Mouse (Mus musculus) ovary, adult 18-20 months (tissue): ENCODE measurements around the gene Has3.
"Not testable (repeated sequence)": the region's sequence is repeated elsewhere in the genome, so short reads cannot be mapped to it uniquely, and the experiment has no call there.

Source experiments
- DNase-seq: peaks from one replicate; pipeline ENCODE4 v3.0.0; 2022; ENCODE audit warnings: low spot score, mixed read lengths

Has3 gene

DNA sequence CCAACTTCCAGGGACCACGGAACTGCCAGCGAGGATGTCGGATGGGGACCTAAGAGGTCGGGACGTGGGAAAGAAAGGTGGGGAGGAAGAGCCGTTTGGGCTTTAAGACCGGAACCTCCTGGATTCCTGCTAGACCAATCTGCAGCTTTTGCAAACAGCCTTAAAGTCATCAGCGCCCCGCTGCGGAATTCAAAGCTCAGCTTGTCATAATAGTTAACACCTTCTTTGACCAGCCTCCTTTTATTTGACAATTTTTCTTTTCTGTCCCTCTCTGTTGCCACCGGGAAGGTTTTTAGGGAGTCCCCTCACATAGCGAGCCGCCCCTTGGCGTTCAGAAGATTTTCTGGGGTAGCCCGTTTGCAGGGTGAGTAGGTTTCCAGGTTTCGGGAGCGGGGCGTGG, at the start of gene Has3:
Gene Has3, plus strand, starts transcription at position 192 of the 400 bp plus-strand sequence.
- DNase-seq = no peak

DNA sequence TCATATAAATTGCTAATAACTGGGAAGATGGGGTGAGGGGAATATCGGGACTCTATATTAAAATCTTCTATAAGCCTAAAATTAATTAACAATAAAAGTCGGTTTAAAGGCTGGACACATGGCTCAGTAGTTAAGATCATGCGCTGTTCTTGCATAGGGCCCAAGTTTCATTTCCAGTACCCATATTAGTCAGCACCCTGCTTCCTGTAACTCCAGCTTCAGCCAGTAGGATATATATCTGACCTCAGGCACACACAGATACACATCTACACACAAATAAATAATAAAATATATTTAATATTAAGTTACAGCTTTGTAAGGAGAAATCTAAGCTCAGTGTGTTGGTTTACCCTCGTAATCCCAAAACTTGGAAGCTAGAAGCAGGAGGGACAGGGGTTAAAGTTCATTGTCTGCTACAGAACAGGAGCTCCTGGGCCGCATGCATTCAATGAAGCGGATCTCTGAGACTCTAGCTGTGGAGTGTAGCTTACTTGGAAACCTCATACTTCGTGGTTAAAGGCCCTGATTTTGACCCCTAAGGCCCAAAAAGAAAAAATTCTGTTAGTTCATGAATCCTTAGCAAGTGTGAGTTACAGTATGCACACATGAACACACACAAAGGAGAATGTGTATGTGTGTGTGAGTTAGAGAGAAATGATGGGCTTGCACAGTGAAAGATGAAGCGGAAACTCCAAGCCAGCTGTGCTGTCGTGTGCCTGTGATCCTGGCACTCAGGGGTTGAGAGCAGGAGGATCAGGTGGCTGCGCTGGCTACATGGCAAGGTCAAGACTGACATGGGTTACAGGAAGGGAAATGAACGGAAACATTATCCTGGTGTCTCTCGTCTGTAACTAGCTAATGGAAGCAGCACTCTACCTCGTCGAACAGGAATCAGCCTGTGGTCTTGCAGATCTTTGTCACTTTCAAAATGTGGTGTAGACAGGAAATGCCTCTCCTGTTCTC, 49.2 kb upstream of the Has3 start:
- no peak for DNase-seq

- no peak for DNase-seq
These were observed 41.1 kb upstream of the Has3 start for GRCm38 (mm10) chr8:106828921-106829320.

- DNase-seq = no peak
These were observed 40.5 kb upstream of the Has3 start for GRCm38 (mm10) chr8:106829526-106830045.

- DNase-seq = no peak
These were observed 35.1 kb upstream of the Has3 start for GRCm38 (mm10) chr8:106834899-106835298.

- no peak for DNase-seq
These were observed 33.5 kb upstream of the Has3 start for GRCm38 (mm10) chr8:106836525-106836924.

DNA sequence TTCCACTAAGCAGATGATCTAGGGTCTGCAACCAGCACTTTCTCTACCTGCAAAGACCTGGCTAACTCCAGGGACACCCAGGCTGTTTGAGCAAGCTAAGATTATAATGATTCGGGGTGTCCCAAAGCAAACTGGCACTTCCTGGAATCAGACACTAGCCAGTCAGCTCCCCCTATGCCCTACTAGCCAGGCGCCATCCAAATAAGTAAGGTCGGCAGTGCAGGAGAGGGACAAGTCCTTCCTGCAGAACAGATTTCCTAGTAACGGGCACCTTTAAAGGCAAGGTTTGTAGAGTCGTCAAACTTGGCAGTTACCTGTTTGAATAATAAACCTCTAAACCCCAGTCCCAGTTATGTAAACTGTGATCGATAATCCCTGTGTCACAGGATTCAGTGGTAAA, 31.2 kb upstream of the Has3 start:
- DNase-seq = no peak

- no peak for DNase-seq
These were observed 30.6 kb upstream of the Has3 start for GRCm38 (mm10) chr8:106839209-106840001.

DNA sequence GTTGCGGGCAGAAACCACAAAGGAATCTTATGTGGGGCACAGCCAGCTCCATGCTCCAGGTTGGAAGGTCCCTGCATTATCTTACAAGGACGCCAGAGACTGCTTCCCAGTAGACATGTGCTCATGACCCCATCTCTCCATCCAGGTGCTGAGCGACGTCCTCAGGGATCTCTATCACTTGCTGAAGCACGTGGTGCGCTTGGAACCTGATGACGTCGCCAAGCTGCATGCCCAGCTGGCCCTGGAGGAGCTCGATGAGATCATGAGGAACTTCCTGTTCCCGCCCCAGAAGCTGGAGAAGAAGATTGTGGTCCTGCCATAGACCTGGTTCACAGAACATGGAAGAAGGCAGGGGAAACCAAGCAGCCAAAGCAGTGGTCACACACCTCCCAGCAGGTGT, 20.0 kb upstream of the Has3 start:
- no peak for DNase-seq

- DNase-seq = no peak
These were observed 15.4 kb upstream of the Has3 start for GRCm38 (mm10) chr8:106854534-106855241.

DNA sequence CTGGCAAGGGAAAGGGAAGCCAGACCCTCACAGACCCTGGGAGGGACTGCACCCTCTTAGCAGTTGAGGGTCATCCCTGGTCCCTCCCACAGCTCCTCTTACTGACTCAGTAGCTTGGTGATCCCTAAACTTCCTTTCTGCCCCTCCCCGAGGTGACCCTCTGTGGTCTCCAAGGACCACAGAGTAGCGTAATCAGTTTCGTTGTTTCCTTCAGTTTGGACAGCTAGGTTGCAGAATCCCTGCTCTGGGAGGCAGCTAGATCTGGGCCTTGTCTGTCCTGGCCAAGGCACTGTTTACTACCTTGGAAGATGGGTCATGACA, 14.8 kb upstream of the Has3 start:
- DNase-seq = no peak

- DNase-seq = no peak
These were observed 7.2 kb upstream of the Has3 start for GRCm38 (mm10) chr8:106862845-106863244.

DNA sequence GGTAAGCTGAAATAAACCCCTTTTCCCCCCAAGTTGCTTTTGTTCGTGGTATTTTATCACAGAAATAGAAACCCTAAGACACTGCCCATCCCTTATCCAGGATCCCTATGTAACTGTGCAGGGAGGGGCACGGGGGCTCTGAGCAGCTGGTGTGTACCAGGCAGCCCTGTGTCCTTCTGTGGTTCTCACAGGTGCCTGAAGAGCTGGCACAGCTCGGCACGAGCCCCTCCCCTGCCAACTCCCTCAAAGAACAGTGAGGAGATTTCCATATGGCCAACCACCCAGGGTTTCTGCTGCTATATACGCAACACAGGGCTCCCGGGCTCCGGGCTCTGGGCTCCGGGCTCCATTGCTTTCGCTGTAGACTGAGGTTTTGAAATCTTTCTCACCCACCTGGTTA, 4.7 kb upstream of the Has3 start:
- no peak for DNase-seq

DNA sequence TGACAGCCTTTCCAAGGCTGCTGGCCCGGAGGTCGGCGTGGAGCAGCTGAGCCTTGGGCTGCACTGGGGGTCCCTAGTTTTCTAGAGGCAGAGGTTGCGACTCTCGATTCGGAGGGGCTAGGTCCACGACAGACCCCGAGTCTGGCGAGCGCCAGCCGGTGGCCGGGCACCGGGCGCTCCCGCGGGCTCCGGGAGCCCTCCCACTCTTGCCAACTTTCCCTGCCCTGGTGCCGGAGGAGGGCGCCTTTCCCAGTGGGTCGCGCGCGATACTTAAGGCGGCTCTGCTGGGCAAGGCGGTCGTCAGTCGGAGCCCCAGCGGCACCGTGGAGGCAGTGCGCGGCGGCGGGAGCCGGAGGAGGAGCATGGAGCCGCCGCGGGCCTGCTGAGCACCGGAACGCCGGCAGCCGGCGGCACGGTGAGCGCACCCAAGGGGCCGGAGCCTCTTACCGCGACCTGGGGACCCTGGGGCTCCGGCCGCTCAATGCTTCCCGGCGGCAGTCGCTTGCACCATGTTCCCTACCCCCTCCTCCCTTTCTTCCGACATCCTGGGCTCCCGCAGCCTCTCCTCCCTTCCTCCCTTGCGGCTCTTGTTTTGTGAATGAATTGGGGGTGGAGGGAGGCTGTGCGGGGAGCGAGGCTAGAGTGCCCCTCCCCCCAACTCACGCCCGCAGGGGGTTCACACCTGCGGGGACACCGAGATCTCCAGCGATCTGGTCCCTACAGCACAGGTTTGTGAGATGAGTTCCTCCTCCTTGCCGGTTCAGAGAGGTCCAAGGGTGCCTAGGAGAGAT, 690 bp downstream of the Has3 start:
- DNase-seq = peak; percentile 44

DNA sequence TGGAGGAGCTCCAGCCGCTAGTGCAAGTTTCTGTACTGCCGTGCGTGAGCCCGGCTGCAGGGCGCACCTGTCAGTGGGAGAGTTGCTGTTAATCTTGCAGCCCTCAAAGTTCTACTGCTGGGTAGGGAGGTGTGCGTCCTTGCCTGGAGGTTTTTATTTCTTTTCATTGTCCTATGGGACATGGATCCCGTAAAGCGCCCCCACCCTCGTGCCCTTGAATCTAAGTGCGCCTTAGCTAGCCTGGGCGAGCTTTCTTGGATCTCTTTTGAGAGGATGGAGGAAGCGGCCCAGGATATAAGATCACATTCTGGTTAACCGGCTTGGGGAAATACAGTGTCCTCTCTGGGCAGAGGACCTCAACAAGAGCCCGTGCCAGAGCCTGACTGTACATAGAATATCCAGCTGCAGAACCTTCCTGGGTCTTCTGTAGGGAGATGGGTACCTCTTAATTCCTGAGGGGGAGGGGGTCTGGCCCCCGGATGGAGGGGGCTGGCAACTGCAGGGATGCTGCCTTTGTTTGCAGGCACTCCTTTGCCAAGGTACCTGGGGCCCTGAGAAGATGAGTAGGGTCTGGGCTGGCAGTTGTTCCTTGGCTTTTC, 1.4 kb downstream of the Has3 start:
- DNase-seq = no peak

DNA sequence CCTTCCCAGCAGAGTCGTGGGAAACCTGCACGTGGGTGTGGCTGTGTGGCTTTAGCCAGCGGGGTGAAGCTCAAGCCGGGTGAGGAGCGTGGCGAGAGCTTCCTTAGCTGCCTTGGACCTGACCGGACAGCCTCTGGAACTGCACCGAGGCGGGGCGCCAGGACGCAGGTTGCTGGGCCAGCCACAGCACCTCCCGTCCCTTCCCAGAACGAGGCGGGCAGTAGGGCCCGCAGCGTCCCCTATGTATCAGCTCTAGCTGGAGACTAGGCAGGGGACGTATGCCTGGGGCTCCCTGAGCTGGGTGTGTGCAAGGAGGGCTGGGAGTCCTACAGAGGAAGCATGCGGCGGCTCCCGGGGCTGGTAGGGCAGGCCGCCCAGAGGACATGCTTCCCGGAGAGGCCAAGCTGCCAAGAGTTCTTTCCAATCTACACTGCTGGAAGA, 1.9 kb downstream of the Has3 start:
- DNase-seq = peak; percentile 32

DNA sequence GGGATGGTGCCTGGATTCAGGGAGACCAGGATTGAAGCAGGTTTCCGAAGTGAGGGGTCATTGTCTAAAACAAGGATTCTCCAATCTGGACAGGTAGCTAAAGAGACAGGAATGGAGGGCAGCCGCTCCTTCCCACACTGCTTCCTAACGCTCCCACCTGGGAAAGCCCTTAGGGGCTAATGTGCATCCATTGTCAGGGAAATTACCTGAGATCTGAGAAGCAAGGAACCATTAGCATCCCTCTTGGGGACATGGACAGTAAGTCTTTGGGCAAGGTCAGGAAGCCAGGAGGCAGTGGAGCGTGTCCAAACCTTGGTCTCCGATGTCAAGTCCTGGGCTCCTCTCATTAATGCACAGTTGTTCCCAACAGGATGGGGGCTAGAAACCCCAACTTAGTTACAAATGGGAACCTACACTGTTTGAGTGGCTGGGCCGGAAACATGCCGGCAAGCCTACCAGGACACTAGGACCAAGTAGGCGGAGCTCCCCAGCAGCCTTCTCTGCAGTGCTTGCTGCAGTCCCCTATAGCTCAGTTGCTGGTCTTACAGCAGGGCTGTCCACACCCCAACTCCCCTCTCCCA, 2.5 kb downstream of the Has3 start:
- DNase-seq = no peak

DNA sequence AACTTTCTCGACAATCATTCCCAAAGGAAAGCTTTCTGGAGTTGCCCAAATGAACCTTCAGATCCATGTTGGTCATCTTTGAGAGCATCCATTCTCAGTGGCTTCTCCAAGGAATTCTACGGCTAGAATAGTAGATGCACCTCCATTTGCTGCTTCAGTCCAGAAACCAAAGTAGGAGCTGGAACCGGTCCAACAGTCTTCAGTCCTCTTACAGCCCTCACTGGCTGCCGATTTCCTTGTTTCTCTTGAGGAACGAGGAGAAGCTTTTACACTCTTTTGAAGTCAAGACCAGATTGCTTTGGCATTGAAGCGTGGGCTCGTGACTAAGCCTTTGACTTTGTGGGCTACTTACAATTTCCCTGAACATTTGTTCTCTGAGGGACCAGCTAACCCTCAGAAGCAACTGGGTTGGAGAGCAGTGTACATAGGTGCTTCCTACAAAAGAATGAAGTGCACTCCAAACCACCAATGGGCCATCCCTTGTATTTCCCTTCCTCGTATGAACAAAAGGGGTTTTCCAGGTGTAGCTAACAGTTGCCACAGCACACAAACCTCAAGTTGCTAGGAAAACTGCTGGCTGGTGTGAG, 10.2 kb downstream of the Has3 start:
- DNase-seq = no peak

- DNase-seq = not testable (repeated sequence)
These were observed 14.1 kb downstream of the Has3 start for GRCm38 (mm10) chr8:106884094-106884493.

- DNase-seq = not testable (repeated sequence)
These were observed 14.9 kb downstream of the Has3 start for GRCm38 (mm10) chr8:106884826-106885400.
